Mouse (Mus musculus) skeletal muscle tissue, adult 2 months (tissue): ENCODE data around the gene Fat3.

Experiments used
- DNase-seq: peaks from one replicate; pipeline ENCODE4 v3.0.0-alpha.2; 2012; ENCODE audit warnings: low read depth, low spot score

Gene Fat3

GRCm38 (mm10) chr9:15953585-15954337 is 547.3 kb downstream of the Fat3 start:
- DNase-seq = no peak

DNA sequence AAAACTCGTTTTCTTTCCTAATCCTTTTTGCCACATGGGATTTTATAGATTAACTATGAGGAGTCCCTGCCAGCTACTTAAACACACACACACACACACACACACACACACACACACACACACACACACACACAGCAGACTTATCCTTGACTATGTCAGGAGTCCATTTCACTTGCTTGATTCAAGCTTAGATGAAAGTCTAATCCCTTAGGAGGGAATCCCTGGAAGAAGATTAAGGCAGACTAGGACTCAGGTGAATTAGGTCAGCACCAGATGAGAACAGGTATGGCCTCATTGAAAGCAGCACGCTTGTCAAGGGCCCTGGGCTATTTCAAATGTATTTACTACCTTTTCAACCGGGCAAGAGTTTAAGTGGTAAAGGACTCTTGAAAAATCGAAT is 553.0 kb downstream of the Fat3 start:
- DNase-seq = no peak

DNA sequence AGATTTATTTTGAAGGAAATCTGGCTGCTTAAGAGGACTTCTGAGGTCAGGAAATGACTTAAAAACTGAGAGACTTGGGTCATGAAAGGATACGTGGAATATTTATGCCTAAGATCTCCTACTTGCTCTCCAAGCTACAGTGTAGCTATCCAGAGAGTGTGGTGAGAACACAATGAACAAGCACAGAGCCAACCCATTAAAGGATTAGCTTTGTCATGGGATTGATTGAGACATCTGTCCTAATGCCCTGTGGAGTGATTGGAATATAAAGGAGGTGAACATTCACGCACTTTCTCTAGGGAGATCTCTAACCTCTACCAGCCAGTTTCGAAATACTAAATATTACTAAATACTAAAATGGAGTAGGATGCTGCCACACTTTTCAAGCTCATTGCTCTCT is 556.9 kb downstream of the Fat3 start:
- DNase-seq = peak; percentile 3

DNA sequence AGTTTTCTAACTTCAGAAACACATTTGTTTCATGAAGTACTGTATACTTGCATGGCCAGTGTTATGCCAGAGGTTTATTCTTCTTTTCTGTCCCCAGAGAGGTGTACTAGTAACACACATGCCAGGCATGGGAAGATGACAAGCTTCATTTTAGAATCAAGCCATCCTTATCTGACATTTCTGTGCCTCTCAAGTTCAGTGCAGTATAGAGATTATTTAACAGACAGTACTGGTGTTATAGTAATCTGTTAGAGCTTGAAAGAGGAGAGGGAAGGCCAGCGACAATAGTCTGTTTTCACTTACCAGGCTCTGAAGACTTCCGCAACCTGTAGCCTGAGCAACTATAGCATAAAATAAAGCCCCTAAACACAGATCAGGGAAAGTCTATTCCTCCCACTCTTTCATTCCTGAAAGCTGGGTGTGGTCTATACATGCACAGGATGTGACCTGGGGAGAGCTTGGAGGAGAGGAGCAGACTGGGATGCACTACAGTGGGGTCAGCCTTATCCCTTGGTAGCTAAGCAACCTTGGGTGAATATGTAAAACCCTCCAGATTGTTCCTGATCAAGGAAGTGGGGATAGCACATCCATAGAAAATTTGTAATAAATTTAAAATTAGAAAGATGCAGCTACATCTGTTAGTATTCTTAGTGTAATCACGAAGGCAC is 557.5 kb downstream of the Fat3 start:
- DNase-seq = no peak

DNA sequence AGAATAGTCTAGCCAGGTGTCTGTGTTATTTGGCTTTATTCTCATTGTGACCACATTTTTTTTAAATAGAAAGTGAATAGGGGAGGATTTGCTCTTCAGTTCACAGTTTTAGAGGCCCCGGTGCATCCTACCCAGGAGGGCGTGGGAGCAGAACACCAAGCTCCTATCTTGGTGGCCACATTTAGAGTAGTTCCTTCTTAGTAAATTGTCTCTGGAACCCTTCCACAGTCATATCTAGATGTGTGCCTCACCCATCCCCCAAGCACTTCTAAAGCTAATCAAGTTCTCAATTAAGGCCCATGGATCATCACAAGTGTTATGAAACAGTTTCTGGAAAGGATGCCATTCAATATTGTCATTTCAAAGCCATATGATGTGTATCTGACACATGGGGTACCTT is 559.3 kb downstream of the Fat3 start:
- DNase-seq = no peak

DNA sequence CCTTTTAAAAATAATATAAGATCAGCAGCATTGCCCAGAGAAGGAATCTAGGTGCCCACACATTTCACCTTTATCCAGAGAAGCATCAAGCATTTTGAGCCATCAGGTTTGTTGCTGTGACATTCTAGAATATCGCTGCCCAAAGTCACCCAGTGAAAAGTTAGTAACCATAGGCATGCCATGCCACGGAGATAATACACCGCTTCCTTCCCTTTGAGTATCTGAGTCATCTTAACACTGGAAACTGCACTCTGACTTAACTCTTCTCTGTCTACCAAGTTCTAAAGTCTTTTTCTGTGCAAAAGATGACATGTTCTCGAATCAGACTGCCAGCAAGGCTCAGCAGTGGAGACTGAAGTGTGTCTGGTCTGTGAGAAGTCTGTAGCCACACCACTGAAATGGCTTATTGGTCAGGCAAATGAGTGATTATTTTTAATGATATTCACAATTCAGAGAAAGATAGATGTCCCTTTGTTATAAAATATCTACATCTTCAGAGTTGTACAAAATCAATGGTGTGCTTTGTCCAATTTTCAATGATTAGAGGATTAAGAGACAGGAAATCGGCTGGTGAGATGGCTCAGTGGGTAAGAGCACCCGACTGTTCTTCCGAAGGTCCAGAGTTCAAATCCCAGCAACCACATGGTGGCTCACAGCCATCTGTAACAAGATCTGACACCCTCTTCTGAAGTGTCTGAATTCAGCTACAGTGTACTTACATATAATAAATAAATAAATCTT is 560.0 kb downstream of the Fat3 start:
- DNase-seq = no peak

DNA sequence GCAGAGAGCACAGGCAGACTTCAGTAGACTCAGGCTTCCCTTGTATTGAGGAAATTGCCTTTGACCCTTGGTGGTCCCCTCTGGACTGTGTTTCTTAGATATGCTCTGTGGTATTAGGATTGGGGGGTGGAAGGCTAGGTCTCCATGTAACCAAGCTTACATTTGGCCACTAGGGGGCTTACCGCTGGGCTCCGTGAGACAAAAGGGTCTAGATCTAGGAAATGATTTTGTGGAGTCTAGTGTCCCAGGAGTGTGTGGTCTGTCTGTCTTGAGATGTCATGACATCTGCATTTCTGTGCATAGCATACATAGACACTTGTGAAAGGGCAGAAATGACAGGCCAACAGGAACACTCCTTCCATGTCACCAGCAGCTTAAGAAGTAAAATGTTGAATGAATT is 561.5 kb downstream of the Fat3 start:
- DNase-seq = no peak

GRCm38 (mm10) chr9:15937837-15938514 is 563.1 kb downstream of the Fat3 start:
- no peak for DNase-seq

DNA sequence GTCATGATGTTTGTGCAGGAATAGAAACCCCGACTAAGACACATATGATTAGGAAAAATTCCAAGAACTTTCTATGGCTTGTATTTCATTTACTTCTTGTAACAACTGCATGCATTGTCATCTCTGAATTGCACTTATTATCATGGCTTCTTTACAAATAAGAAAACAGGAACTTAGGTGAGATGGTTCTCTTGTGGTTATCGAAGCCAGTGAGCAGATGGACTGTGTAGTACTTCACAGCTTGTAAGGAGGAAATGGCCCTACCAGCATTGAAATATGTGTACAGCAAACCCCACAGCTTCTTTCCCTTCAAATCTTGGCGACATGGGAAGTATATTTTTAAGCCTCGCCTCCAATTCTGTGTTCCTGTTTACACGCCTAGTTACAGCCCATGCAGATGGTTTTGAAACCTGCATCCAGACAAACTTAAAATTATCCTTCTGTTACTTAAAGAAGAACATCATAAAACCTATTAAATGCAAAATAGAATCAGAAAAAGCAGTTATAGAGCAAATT is 570.1 kb downstream of the Fat3 start:
- DNase-seq = no peak

DNA sequence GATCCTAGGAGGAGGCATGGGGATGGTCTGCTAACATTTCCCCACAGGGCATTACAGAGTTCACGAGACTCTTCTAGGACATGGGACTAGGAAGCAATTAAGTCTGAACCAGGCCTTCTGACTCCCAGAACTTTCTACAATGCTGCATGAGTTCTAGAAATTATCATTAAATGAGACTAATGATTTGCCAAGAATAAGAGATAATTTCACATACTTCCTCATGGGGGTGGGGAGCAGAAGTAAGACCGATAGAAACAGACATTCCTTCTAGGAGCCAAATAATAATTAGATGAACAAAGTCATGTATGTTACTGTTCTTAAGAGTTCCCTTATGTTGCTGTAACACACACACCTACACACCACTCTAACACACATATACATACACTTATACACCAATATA is 572.8 kb downstream of the Fat3 start:
- DNase-seq = no peak

DNA sequence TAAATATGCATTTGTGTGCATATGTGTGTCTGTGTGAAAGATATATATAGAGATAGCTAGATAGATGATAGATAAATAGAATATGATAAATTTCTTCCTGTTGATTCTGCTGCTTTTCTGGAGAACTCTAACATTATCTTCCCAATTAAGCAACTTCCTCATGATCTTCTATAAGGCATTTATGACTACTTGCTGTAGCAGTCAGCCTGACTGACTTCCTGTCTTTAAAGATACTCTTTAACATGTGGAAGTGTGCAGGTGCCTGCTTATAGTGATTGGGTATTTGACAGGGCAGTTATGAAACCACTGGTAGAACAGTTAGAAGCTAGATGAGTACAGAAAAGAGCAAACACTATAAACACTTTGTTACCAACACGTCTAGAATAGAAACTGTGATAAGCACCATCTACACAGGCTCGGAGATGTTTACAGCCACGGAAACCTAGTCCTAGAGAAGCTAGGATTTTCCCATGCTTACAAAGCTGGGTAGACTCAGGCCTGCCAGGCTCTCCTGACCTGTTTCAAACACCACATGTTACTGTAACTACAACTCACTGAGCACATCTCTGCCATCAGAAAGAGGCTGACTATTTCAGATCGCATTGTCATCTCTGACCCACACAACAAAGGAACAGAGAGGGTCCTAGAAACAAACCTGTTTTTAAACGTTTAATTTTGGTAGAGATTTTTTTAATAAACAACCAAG is 573.6 kb downstream of the Fat3 start:
- no peak for DNase-seq

DNA sequence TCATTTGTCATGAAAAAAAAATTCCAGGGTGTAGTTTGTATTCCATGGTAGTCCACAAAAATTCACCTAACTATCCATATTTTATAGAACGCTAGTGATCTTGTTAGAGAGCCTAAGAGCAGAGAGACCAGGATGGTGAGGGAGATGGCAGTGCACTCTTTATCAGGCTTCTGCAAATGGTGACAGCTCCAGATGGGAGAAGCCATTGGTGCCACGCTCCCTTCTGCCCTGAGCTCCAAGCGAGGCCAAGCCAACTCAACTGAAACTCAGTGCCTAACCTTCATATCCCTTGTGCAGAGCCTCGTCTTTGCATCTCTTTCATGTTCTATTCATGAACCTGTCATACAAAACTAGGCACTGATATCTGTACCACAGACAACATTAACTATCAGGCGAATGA is 575.8 kb downstream of the Fat3 start:
- no peak for DNase-seq

DNA sequence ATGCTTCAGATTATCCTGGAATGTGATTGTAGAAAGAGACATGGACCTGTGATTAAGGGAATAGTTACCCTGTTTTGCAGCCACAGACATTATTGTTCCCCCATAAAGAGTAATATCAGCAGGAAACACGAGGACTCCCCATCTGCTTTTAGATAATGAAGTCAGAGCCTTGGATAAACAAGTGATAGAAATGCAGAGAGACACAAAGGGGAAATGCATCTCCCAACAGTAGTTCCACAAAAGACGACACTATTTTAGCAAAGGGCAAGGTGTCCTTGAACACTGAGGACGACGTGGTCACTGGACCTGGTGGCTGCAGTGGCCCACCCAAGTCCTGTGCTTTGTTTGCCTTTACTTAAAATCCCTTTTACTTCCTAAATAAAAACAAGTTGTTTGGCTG is 580.8 kb downstream of the Fat3 start:
- DNase-seq = no peak

DNA sequence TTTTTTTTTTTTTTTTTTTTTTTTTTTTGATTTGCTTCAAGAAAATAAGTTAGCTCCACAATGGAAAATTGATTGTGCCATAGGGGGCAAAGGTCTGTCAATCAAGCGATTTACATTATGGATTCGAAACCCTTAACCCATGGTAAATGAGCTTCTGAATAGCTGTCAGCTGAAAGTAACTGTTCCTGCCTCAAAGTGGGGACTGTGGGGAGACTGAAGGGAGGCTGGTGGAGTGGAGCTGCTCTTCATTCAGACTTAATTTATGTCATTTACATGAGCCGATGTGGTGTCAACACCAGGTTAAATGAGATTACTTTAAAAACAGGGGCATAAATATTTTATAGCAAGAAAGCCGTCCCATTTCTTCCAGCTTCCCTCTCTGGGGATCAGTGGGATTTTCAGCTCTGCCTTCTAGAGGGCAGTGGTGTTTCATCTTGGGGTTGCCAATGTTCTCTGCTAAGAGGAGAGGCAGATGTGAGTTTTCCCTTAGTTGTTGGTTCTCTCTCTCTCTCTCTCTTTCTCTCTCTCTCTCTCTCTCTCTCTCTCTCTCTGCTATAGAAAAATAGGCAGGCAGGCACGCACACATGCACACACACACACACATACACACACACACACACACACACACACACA is 581.6 kb downstream of the Fat3 start:
- DNase-seq = no peak

- DNase-seq = no peak
Measured at GRCm38 (mm10) chr9:15916600-15916999, 584.5 kb downstream of the Fat3 start.

GRCm38 (mm10) chr9:15912735-15913134 is 588.4 kb downstream of the Fat3 start:
- DNase-seq = no peak

GRCm38 (mm10) chr9:15909397-15910113 is 591.5 kb downstream of the Fat3 start:
- DNase-seq = no peak

DNA sequence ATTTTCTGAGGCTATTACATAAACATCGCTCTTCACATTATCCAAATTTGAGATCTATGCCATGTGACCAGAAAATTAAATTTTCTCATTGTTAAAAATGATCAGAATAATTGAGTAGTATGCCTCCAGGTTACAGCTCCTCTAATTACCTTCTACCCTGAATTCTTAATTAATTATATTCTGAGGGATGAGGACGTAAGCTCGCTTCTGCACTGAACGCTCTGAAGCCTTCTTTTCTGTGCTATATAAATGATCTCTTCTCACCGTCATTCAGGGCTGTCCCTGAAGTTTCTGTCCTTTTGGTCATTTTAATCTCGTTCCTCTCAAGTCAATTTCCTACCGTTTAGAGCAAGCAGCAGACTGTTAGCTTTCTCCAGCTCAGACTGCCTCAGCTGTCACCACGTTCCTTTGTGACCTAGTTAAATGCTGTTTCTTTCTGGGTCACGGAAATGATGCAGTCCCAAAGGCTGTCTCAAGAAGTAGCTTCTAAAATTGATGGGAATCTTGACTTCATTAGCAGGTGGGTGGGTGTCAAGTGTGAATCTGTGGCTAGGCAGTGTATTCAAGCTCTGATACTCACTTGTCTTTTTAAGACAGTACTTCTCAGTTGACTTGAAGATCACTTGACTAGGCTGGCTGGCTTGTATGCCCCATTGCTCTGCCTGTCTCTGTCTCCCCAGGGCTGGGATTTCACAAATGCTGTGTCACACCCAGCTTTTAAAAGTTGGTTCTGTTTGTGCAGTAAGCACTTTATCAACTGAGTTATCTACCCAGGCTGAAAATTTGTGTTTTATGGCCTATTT is 596.9 kb downstream of the Fat3 start:
- no peak for DNase-seq

GRCm38 (mm10) chr9:15898112-15898511 is 603.0 kb downstream of the Fat3 start:
- no peak for DNase-seq
